Mouse (Mus musculus): ENCODE data around the gene Atp2b2.

Gene Atp2b2

DNA sequence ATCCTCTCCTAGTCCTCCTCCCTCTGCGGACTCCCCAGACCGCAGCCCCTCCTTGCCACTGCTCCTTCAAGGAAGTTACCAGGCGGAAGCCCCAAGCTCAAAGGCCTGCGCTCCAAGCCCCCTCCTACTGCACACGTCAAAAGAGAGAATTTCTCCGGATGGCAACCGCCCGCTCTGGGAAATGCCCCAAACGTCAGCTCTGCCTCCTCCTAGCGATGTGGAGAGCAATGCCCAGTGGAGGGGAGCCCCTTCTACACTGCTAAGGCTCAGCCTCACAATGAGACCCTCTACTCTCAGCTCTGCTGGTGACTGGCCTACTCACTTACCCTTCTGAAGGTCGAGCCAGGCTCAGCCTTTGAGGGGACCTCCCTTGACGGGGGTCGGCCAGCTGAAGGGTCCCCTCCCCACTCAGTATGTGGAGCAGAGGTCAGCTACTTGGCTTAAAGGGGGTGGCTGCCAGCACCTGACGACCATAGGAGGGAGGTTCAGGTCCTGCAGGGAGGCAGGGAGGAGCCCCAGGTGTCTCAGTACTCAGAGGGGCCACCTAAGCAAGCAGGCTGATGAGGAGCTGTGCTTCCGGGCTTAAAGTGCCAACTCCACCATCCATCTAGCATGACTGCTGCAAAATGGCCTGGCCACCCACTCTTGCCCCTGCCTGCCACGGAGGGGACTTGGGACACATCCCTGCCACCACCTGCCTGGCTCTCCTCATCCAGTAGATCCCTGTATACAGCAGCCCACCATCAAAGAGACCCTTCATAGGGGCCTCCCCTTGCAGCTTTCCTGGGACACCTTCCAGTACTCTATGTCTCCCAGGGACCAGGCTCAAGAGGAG lies 152.2 kb downstream of the Atp2b2 start:
- no peak for DNase-seq (ENCODE audit: low read depth, low spot score)

DNA sequence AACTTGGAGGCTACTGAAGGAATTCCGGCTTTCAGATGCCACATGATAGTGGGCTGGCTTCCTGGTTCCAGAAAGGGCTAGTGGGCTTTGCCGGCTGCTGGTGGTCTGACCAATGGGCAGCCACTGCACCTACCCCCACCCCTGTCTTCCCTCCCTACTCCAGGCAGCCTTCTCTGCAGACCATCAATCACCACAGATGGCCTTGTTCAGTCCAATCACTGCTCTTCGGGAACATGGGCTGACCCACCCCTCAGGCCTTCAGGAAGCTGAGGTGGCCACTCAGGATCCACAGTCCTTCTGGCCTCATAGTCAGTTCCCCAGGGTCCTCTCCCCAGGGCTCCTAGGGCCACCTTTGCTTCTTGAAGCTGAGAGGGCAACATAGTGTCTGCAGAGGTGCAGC lies 153.2 kb downstream of the Atp2b2 start:
- DNase-seq (ENCODE audit: low read depth, low spot score), result no peak

- no peak for DNase-seq (ENCODE audit: low read depth, low spot score)
Measured at GRCm38 (mm10) chr6:113886886-113887285, 155.5 kb downstream of the Atp2b2 start.

DNA sequence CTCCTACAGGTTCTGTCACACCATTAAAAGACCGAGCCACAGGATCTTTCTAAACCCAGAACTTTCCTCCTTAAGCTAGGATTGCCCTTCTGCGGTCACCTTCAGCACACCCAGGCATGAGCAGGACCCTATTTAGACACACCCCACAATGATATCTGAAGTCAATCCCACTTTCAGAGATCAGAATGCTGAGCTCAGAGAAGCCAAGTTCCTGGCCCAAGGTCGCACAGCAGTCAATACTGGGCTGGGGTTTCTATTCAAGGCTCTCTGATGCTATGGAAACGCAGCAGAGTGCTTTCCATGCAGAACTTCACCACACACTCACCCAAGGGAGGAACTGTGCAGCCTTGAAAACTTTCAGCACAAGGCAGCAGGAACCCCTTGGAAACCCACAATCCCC lies 157.6 kb downstream of the Atp2b2 start:
- no peak for DNase-seq (ENCODE audit: low read depth, low spot score)

DNA sequence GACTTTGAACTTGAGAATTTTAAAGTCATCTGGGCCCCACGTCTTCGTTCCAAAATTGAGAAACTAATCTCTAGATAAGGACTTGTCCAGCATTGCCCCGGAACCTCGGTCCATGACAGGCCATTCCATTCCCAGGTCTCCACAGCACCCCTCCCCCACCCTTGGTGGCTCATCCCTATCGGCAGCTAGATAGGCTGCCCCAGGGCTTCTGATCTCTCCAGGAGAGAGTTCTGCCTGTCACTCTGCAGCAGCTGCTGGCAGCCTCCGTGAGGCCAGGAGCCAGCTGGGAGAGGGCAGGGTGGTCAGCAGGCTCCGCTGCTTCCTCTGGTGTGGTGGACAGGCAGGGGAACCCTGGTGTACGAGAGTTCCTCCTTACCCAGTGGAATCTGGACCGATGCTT lies 159.2 kb downstream of the Atp2b2 start:
- no peak for DNase-seq (ENCODE audit: low read depth, low spot score)

- no peak for DNase-seq (ENCODE audit: low read depth, low spot score)
Measured at GRCm38 (mm10) chr6:113882396-113882795, 160.0 kb downstream of the Atp2b2 start.

DNA sequence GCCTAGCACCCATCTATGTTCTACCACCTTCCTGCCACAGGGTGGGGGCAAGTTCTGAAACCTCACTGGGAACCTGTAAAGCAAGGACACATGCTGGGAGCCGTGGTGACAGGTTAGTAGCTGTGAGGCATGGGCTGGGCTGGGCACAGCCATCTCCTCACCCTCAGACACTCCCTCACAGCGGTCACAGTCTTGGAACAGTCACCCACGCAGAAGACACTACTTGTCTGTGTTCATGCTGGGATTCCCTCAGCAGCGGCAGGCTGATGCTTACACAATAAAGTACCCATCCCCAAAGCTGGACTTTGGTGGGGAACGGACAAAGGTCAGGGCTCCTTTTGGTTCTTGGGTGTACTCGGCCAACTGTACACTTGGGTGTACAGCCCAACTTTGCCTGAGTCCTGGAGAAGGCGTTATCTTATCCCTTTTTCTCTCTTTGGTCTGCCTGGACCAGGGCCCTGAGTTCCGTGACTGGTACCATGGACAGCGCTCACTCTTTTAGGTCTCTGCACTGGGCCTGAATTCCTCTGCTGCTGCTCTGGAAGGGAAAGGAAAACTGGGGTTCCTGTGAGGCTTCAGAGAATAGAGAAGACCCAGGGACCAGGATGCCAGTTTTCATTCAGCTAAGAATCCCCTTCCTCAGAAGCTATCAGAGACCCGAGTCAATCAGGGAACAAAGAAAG lies 160.7 kb downstream of the Atp2b2 start:
- peak; percentile 59 for DNase-seq (ENCODE audit: low read depth, low spot score)

DNA sequence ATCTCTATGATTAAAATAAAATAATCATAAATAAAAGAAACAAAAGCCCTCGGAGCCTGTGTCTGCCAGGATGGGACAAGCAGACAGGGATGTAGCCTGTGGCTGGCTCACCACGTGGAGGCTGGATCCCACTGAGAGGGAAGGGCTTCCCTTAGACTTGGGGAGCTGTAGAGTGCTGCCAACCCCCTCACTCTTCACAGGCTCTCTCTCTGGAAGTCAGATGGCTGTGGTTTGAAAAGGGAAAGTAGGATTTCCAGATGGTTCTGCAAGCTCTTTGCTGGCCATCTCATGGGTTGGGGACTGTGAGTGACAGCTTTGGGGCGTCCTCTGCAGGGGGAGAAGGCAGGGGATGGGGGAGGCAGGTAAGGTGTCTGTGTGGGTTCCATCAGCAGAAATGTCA lies 163.0 kb downstream of the Atp2b2 start:
- DNase-seq (ENCODE audit: low read depth, low spot score), result no peak

GRCm38 (mm10) chr6:113878510-113879128 lies 163.8 kb downstream of the Atp2b2 start:
- no peak for DNase-seq (ENCODE audit: low read depth, low spot score)

- DNase-seq (ENCODE audit: low read depth, low spot score), result no peak
Measured at GRCm38 (mm10) chr6:113876585-113876984, 165.8 kb downstream of the Atp2b2 start.

GRCm38 (mm10) chr6:113875201-113875600 lies 167.2 kb downstream of the Atp2b2 start:
- no peak for DNase-seq (ENCODE audit: low read depth, low spot score)

- no peak for DNase-seq (ENCODE audit: low read depth, low spot score)
Measured at GRCm38 (mm10) chr6:113872654-113873053, 169.8 kb downstream of the Atp2b2 start.

DNA sequence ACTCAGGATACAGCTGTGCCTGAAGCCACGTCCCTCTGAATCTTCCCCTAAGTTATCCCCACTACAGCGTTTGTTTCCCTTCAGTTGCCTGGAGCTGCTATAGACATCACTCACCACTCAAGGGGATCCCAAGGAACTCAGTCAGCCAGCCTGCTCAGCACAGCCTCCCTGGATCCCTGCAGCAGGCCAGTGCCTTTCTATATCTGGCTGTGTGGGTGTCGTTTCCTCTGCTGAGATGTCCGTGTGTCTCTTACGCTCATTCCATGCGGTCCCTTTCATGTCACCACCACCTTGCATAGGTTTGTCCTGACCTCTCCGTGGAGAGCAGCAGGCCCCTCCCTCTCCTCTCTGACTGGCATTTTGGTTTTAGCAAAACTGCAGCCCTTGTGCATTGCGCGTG lies 171.6 kb downstream of the Atp2b2 start:
- no peak for DNase-seq (ENCODE audit: low read depth, low spot score)

GRCm38 (mm10) chr6:113868552-113868951 lies 173.9 kb downstream of the Atp2b2 start:
- DNase-seq (ENCODE audit: low read depth, low spot score), result no peak

GRCm38 (mm10) chr6:113865699-113866098 lies 176.7 kb downstream of the Atp2b2 start:
- no peak for DNase-seq (ENCODE audit: low read depth, low spot score)

- DNase-seq (ENCODE audit: low read depth, low spot score), result no peak
Measured at GRCm38 (mm10) chr6:113864812-113865211, 177.6 kb downstream of the Atp2b2 start.

DNA sequence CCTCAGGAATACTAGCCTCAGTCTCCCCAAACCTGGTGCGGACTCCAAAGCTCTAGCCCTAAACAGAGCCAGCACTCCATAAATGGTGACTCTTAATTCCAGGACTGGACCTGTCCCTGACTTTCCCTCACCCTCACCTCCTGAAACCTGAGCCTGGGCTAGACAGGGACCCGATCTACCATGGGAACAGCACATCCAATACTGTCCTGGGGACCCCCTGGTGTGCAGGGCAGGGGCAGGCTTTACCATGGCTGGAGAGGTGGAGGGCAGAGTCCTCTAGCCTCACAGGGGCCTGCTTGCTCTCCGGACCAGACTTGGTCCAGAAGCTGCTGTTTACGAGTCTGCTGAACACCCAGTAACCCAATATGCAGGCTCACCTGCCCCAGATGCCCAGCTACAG lies 179.5 kb downstream of the Atp2b2 start:
- no peak for DNase-seq (ENCODE audit: low read depth, low spot score)

- no peak for DNase-seq (ENCODE audit: low read depth, low spot score)
Measured at GRCm38 (mm10) chr6:113861938-113862337, 180.5 kb downstream of the Atp2b2 start.

- DNase-seq (ENCODE audit: low read depth, low spot score), result no peak
Measured at GRCm38 (mm10) chr6:113861375-113861770, 181.0 kb downstream of the Atp2b2 start.

- DNase-seq (ENCODE audit: low read depth, low spot score), result no peak
Measured at GRCm38 (mm10) chr6:113860735-113861374, 181.6 kb downstream of the Atp2b2 start.

- no peak for DNase-seq (ENCODE audit: low read depth, low spot score)
Measured at GRCm38 (mm10) chr6:113860023-113860734, 182.2 kb downstream of the Atp2b2 start.

- DNase-seq (ENCODE audit: low read depth, low spot score), result no peak
Measured at GRCm38 (mm10) chr6:113858317-113858716, 184.1 kb downstream of the Atp2b2 start.
